Mouse (Mus musculus) cortical plate, adult 2 months (tissue): ENCODE measurements around the gene Tef. TPM values are rescaled to one million over a fixed set of nuclear protein-coding genes. Genes with fewer than 3 reads are reported as not detected.

ENCODE experiments used
- H3K27ac ChIP-seq: fragments of 200-500 bp; 2 replicates; pipeline ENCODE4 v1.5.1; 2012; ENCODE audit warnings: low read length, control low read depth, inconsistent platforms; ENCODE audit not compliant: insufficient read depth
- H3K4me1 ChIP-seq: fragments of 200-500 bp; 2 replicates; pipeline ENCODE4 v1.6.1; 2011; ENCODE audit warnings: low read length; ENCODE audit not compliant: control insufficient read depth, insufficient read depth
- H3K4me3 ChIP-seq: fragments of 200-500 bp; 2 replicates; pipeline ENCODE4 v1.5.1; 2011; ENCODE audit warnings: mild to moderate bottlenecking, low read length, control low read depth; ENCODE audit not compliant: insufficient read depth
- CTCF ChIP-seq: fragments of 200-500 bp; IDR thresholded peaks from 2 replicates; pipeline ENCODE4 v1.5.1; 2011; ENCODE audit warnings: mild to moderate bottlenecking, control low read depth, low read length; ENCODE audit not compliant: insufficient read depth; ENCODE audit errors: extremely low read depth
- POLR2A ChIP-seq: fragments of 200-500 bp; IDR thresholded peaks from 2 replicates; pipeline ENCODE4 v1.6.1; 2011; ENCODE audit warnings: mild to moderate bottlenecking, low read length, control low read depth; ENCODE audit not compliant: insufficient read depth; ENCODE audit errors: extremely low read depth
- polyA plus RNA-seq: library from polyadenylated mRNA; depleted of rRNA; stranded (reverse); fragments of >200 nt; gene quantifications from 2 replicates; pipeline ENCODE4 v1.2.3, GENCODE M21; 2012

Gene Tef
- polyA plus RNA-seq, 1 experiment, result 318 TPM

DNA sequence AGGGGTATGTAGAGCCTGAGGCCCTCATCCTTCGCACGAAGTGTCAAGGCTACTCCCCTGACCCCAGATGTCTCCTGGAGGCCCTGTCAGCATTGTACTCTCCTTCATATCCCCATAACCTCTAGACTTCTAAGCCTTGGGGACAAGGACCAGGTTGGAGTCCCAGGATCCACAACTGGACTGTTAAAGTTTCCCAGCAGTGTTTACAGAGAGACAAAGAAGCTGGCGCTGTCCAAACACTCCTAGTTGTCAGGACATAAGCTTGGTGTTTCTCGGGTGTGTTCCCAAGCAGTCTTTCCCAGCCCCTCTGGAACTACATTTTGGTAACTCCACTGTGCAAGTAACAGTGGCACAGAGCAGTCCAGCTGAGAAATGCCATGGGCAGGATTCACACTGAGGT is 31.3 kb downstream of the Tef start:
- TF ChIP-seq POLR2A (no peak), CTCF (no peak)
- Histone ChIP-seq H3K4me1 (peaks cover 5% of the 10 kb centered on the region), H3K27ac (no peak overlapping the region), H3K4me3 (no peak overlapping the region)

DNA sequence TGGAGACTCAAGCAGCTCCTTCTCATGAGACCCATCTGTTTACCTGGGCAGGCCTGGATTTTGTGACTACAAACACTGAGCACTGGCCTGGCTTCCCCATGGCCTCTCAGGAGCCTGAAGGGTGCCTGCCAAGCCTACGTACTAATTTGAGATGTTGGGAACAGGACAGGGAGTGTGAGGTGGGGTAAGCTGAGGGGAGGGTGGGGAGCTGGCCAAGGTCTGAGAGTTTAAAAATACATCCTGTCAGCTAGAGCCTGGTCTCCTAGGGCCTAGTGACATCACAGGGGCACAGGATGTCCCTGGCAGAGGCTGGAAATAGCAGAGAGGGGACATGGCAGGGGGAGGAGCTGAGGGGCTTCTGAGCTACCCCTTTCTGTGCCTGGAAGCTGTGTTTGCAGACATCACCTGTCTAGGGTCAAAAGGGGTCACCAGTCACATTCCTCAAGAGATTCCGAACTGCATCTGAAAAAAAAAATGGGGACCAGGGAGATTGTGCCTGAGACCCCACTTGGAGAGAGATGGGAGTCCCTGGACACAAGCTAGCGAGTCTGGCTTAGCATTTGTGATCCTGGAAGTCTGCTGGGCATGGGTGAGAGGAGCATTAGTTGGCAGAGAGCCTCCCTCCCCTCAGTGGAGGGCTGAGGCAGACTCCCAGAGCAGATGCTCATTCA is 32.1 kb downstream of the Tef start:
- no peak overlapping the region for H3K27ac ChIP-seq
- peaks cover 6% of the 10 kb centered on the region for H3K4me1 ChIP-seq
- H3K4me3 ChIP-seq, result no peak overlapping the region
- TF ChIP-seq POLR2A, result no peak
- no peak for TF ChIP-seq CTCF

DNA sequence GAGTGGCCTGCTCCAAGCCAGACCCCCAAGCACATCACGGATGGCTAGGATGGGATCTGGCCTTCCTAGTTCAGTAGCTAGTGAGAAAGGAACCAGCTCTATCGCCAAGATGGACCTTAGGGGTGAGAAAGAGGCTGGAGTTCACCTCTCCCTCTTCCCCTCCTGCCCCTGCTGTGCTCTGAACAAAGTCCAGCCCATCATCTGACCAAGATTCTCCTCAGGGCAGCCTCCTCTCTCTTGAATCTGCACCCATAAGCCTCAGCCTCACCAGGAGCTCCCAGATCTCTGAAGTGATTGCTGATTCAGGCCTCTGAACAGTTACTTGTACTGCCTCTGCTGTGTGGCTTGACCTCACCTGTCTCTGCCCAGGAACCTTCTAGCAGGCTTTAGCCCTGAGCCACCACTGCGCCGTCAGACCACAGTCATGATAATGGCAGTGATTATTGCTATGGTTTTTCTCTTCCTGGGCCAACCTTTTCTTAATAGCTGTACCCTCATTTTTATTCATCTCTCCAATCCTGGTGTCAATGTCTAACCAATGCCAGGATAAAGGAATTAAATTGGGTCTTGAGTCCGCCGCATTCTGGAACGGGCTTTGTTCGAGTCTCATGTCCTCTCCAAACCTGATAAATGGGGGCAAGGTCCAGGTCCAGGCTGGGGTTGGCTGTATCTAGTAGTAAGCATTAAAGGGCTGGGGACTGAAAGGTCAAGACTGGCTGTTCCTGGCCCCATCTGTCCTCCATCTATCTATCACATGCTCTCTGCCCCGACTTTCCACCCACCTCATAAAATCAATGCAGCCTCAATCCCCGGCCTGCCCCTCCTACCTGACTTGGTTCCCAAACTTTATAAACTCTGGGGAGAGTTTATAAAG is 33.0 kb downstream of the Tef start:
- Histone ChIP-seq H3K4me3 (no peak overlapping the region), H3K4me1 (peaks cover 8% of the 10 kb centered on the region), H3K27ac (peak overlapping the region; percentile 36)
- TF ChIP-seq POLR2A, result no peak
- no peak for TF ChIP-seq CTCF

DNA sequence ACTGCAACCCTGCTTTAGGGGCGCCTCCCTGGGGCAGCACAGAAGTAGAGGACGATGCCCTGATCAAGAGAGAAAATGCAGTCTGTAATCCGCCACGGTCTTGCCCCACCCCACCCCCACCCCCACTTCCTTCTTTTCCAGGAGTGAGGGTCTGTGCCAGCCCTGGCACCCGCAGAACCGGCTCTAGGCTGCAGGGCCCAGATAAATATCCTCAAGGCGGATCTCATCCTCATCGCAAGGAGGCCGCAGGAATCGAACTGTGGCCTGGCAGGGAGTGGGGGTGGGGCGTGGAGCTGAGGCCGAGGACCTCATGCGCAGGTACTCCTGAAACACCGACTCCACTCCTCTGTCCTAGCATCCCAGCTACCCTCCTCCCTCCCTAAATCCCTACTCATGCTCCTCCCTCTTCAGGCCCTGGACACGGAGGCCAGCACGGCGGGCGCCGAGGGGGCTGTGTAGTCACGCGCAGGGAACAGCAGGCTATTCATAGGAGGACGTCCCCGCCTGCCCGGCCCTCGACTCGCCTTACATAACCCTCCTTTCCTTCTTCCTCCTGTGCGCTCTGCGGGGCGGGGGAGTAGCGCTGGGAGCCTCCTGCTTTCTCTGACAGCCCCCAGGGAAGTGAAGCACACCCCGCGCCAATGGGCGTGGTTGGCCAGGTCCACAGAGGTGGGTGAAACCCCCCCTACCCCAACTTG is 34.1 kb downstream of the Tef start:
- H3K27ac ChIP-seq, result peak overlapping the region; percentile 96
- TF ChIP-seq CTCF (no peak), POLR2A (peak; percentile 87)
- H3K4me1 ChIP-seq, result peaks cover 8% of the 10 kb centered on the region
- H3K4me3 ChIP-seq, result peak overlapping the region; percentile 21

DNA sequence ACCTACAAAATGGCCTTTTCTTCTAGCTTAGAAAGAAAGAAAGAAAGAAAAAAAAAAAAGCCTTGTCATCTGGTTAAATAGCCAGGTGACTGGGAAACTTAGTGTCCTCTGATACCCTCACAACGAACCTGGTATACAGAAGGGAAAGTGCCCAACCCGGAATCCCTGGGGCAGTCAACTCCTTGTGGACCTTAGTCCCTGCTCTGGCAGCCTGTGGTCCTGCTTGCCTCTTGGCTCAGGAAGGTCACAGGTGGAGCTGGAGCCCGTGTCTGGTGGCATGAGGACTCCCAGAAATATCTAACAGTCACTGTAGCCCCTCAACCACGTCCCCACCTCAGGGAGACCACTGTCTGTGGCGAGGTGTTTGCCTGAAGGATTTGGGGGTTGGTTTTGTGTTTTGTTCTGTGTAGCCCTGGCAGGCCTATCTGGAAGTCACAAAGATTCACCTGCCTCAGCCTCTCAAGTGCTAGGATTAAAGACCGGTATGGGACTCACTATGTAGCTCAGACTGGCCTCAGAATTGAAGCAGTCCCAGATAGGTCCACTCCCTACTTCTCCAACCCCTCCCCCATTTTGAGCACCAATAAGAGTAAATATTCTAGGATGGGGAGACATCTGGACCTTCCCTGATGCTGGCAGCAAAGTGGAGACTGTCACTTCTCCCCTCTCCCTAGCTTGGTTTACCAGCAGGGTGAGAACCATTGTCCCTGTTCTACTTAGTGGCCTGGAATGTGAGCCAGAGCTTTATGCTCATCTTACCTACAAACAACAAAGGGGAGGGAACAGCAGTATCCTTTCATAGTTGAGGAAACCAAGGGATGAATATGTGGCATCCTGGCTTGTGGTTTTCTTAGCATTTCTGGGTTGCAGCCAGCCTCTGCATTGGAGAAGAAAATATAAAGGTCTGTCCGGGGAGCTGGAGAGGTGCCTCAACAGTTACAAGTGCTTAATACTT is 35.0 kb downstream of the Tef start:
- no peak overlapping the region for H3K4me3 ChIP-seq
- TF ChIP-seq POLR2A, result no peak
- no peak for TF ChIP-seq CTCF
- peak overlapping the region; percentile 96 for H3K27ac ChIP-seq
- H3K4me1 ChIP-seq, result peaks cover 8% of the 10 kb centered on the region

DNA sequence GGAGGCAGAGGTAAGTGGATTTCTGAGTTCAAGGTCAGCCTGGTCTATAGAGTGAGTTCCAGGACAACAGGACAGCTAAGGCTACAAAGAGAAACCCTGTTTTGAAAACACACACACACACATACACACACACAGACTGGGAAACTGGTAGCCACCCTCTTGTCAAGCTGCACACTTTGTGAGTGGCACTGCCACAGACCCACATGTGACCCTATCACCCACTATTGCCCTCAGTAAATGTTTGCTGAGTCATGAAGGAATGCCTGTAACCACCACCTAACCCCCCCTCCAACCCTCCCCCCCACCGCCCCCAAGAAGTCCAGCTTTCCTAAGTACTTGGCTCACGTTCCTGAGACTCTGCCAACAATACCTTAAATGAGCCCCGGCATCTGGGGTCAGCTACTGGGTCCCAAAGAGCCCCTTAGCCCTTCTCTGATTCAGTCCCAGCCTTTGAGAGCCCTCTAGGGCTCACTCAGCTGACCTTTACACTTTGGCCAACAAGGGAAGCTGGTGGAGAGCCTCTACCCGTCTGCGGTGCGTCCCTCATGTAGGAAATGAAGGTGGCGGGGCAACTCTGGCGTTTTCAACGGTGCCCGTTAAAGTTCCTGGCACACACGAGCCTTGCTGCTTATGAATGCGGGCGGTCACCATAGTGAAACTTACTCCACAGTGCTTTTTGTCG is 36.5 kb downstream of the Tef start:
- no peak for TF ChIP-seq POLR2A
- TF ChIP-seq CTCF, result no peak
- peaks cover 8% of the 10 kb centered on the region for H3K4me1 ChIP-seq
- H3K4me3 ChIP-seq, result no peak overlapping the region
- peak overlapping the region; percentile 76; the same call in 1 of the 2 replicates for H3K27ac ChIP-seq

DNA sequence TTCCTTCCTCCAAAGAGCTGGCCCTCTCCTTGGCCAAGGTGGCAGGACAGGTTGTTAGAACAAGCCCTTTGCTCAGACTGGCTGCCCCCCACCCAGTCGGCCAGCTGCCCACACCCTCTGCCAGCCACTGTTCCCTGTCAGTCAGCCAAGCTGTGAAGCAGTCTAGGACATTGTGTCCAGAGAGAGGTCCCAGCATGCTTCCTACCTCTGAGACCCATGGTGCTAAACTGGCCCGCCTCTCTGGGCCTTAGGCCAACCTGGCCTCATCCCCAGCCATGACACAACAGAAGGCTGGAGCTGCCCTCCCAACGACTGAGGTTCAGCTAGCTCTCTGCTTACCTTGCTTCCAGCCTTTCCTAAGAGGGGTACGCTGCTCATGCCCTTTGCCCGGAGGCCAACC is 37.4 kb downstream of the Tef start:
- Histone ChIP-seq H3K4me1 (peaks cover 8% of the 10 kb centered on the region), H3K27ac (peak overlapping the region; percentile 75), H3K4me3 (no peak overlapping the region)
- TF ChIP-seq CTCF (no peak), POLR2A (peak; percentile 41; the same call in 1 of the 2 replicates)

DNA sequence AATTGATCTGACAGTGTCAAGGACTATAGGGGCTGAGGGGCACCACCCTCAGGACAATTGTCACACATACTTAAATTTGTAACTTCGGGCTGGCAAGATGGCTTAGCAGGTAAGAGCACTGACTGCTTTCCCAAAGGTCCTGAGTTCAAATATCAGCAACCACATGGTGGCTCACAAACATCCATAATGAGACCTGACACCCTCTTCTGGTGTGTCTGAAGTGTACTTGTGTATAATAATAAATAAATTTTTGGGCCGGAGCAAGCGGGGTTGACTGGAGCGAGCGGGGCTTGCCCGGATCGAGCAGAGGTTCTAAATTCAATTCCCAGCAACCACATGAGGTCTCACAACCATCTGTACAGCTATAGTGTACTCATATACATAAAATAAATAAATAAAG is 38.1 kb downstream of the Tef start:
- peak overlapping the region; percentile 6; the same call in 1 of the 2 replicates for H3K27ac ChIP-seq
- H3K4me1 ChIP-seq, result peaks cover 8% of the 10 kb centered on the region
- TF ChIP-seq CTCF (no peak), POLR2A (no peak)
- no peak overlapping the region for H3K4me3 ChIP-seq

DNA sequence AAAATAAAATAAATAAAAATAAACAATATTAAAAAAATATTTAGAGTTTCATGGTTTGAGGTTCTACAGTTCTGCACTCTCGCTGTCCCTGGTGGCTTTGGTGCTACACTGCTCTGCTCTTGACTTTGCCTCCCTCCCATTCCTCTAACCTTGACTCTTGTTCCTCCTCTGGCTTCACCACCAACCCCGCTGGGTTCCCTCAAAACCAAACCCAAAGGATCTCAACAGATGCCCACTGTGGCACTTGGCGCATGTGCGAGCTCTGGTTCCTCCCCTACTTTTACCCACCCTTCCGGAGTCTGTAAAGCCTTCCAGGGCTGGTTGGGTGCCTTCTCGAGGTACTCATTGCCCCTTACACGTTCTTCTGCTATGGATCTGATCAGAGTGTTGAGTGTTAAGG is 40.1 kb downstream of the Tef start:
- no peak overlapping the region for H3K27ac ChIP-seq
- peaks cover 5% of the 10 kb centered on the region for H3K4me1 ChIP-seq
- no peak overlapping the region for H3K4me3 ChIP-seq
- TF ChIP-seq CTCF (no peak), POLR2A (no peak)
